Mouse (Mus musculus) c-Kit-positive CD71-positive TER-119-negative erythroid progenitor cells, embryonic 14.5 days (primary cell): ENCODE data around the gene Chtf18.

Source experiments
- DNase-seq: peaks from one replicate; pipeline ENCODE4 v3.0.0-alpha.2; 2013; ENCODE audit warnings: low read depth

Gene Chtf18

GRCm38 (mm10) chr17:25735246-25735645, 8.0 kb upstream of the Chtf18 start:
- DNase-seq: no peak

- DNase-seq: peak; percentile 81
Observed at GRCm38 (mm10) chr17:25732082-25732481, 4.9 kb upstream of the Chtf18 start.

- DNase-seq: no peak
Observed at GRCm38 (mm10) chr17:25728009-25728270, 721 bp upstream of the Chtf18 start.

- DNase-seq: no peak
Observed at GRCm38 (mm10) chr17:25725264-25725663, 2.0 kb downstream of the Chtf18 start.

GRCm38 (mm10) chr17:25723919-25724318, 3.3 kb downstream of the Chtf18 start:
- DNase-seq: no peak

- no peak for DNase-seq
Observed at GRCm38 (mm10) chr17:25723470-25723869, 3.7 kb downstream of the Chtf18 start.

GRCm38 (mm10) chr17:25721476-25721875, 5.7 kb downstream of the Chtf18 start:
- DNase-seq: no peak

GRCm38 (mm10) chr17:25717691-25718090, 9.5 kb downstream of the Chtf18 start:
- DNase-seq: no peak

- DNase-seq: no peak
Observed at GRCm38 (mm10) chr17:25716711-25717637, 10.2 kb downstream of the Chtf18 start, which contains the start of gene Gng13. Gng13 (plus strand) TSS chr17:25717171.

- DNase-seq: no peak
Observed at GRCm38 (mm10) chr17:25716130-25716529, 11.1 kb downstream of the Chtf18 start.

GRCm38 (mm10) chr17:25715627-25716026, 11.6 kb downstream of the Chtf18 start:
- no peak for DNase-seq

- DNase-seq: no peak
Observed at GRCm38 (mm10) chr17:25711136-25711535, 16.1 kb downstream of the Chtf18 start.

- DNase-seq: no peak
Observed at GRCm38 (mm10) chr17:25709994-25710393, 17.2 kb downstream of the Chtf18 start.

GRCm38 (mm10) chr17:25700863-25701496, 26.2 kb downstream of the Chtf18 start:
- DNase-seq: no peak

- DNase-seq: peak; percentile 65
Observed at GRCm38 (mm10) chr17:25698446-25698845, 28.8 kb downstream of the Chtf18 start.

GRCm38 (mm10) chr17:25696263-25696662, 31.0 kb downstream of the Chtf18 start:
- DNase-seq: no peak

- DNase-seq: no peak
Observed at GRCm38 (mm10) chr17:25688922-25689321, 38.3 kb downstream of the Chtf18 start.

- no peak for DNase-seq
Observed at GRCm38 (mm10) chr17:25686323-25686722, 40.9 kb downstream of the Chtf18 start.

- DNase-seq: no peak
Observed at GRCm38 (mm10) chr17:25681636-25682035, 45.6 kb downstream of the Chtf18 start.

- DNase-seq: no peak
Observed at GRCm38 (mm10) chr17:25679818-25680217, 47.4 kb downstream of the Chtf18 start.

GRCm38 (mm10) chr17:25677969-25678368, 49.2 kb downstream of the Chtf18 start:
- no peak for DNase-seq

GRCm38 (mm10) chr17:25672982-25673381, 54.2 kb downstream of the Chtf18 start:
- DNase-seq: no peak
